Mouse (Mus musculus) thymus, postnatal 4 days (tissue): ENCODE results near the gene Adamts3.

ENCODE experiments used
- DNase-seq: peaks from one replicate; pipeline ENCODE4 v3.0.0; 2021

The Adamts3 gene

GRCm38 (mm10) chr5:89701241-89702007 lies 181.7 kb downstream of the Adamts3 start:
- no peak for DNase-seq

- DNase-seq = no peak
Observed at GRCm38 (mm10) chr5:89687826-89688225, 195.3 kb downstream of the Adamts3 start.

- DNase-seq = peak; percentile 53
Observed at GRCm38 (mm10) chr5:89679871-89680536, 203.1 kb downstream of the Adamts3 start.

- DNase-seq = no peak
Observed at GRCm38 (mm10) chr5:89678148-89678547, 205.0 kb downstream of the Adamts3 start.

GRCm38 (mm10) chr5:89674066-89674848 lies 208.9 kb downstream of the Adamts3 start:
- peak; percentile 11 for DNase-seq

- no peak for DNase-seq
Observed at GRCm38 (mm10) chr5:89672950-89673349, 210.2 kb downstream of the Adamts3 start.

GRCm38 (mm10) chr5:89654327-89654726 lies 228.8 kb downstream of the Adamts3 start:
- no peak for DNase-seq

GRCm38 (mm10) chr5:89653862-89654261 lies 229.3 kb downstream of the Adamts3 start:
- no peak for DNase-seq

GRCm38 (mm10) chr5:89646940-89647339 lies 236.2 kb downstream of the Adamts3 start:
- DNase-seq = no peak

GRCm38 (mm10) chr5:89635434-89635833 lies 247.7 kb downstream of the Adamts3 start:
- no peak for DNase-seq

GRCm38 (mm10) chr5:89631599-89631998 lies 251.5 kb downstream of the Adamts3 start:
- DNase-seq = no peak
